In genomic region chrX:53348374-53348773, GRCm38 (mm10) we compare ENCODE assay signal across 19 mouse cellular contexts.
"Had no signal": no experiment of that assay in that cellular context is flagged by ENCODE, and none has a peak within 500 bp of the region (broad histone marks: within the 10 kb centered on the region; RNA-seq: fewer than 3 reads in every experiment).

No protein-coding gene starts in this region.

- H3K27ac ChIP-seq: liver, embryonic 14.5 days; macrophage; midbrain, embryonic 13.5 days; midbrain, embryonic 15.5 days; neural tube, embryonic 12.5 days; stomach, embryonic 15.5 days; stomach, postnatal 0 days had no signal

- H3K36me3 ChIP-seq: midbrain, embryonic 15.5 days; stomach, embryonic 15.5 days had no signal

- H3K4me3 ChIP-seq: megakaryocyte, embryonic 14.5 days; midbrain, embryonic 13.5 days; midbrain, embryonic 15.5 days; neural tube, embryonic 12.5 days; stomach, embryonic 15.5 days had no signal

- DNase-seq: lung, adult 18-20 months; lung, embryonic 14.5 days; lung, postnatal 14 days; lung, postnatal 36 days; retina, postnatal 1 day; right cerebral cortex, adult 18-20 months; right cerebral cortex, postnatal 25 days; right cerebral cortex, postnatal 4 days; thymus, adult 2 months; thymus, postnatal 25 days; thymus, postnatal 4 days had no signal

- H3K9me3 ChIP-seq: megakaryocyte, embryonic 14.5 days; midbrain, embryonic 13.5 days; midbrain, embryonic 15.5 days; neural tube, embryonic 12.5 days; stomach, embryonic 15.5 days had no signal

- ATAC-seq: midbrain, embryonic 13.5 days; midbrain, embryonic 15.5 days had no signal

- H3K27me3 ChIP-seq: midbrain, embryonic 13.5 days; midbrain, embryonic 15.5 days; neural tube, embryonic 12.5 days; stomach, embryonic 15.5 days had no signal

- H3K9ac ChIP-seq: liver, embryonic 14.5 days; lung, embryonic 14.5 days; midbrain, embryonic 13.5 days; midbrain, embryonic 15.5 days; neural tube, embryonic 12.5 days; stomach, embryonic 15.5 days had no signal

- H3K4me1 ChIP-seq: megakaryocyte, embryonic 14.5 days; midbrain, embryonic 13.5 days; midbrain, embryonic 15.5 days; neural tube, embryonic 12.5 days; stomach, embryonic 15.5 days had no signal
